Mouse (Mus musculus) naive thymus-derived CD4-positive, alpha-beta T cell, adult 2 months (primary cell): Measurements from ENCODE around the gene Gm29666.
A peak's percentile ranks its signal among the peaks of the same experiment; 100 is the strongest.

Experiments used
- DNase-seq: peaks from one replicate; pipeline ENCODE4 v3.0.0-alpha.2; 2011; ENCODE audit warnings: low read depth

The Gm29666 gene

DNA sequence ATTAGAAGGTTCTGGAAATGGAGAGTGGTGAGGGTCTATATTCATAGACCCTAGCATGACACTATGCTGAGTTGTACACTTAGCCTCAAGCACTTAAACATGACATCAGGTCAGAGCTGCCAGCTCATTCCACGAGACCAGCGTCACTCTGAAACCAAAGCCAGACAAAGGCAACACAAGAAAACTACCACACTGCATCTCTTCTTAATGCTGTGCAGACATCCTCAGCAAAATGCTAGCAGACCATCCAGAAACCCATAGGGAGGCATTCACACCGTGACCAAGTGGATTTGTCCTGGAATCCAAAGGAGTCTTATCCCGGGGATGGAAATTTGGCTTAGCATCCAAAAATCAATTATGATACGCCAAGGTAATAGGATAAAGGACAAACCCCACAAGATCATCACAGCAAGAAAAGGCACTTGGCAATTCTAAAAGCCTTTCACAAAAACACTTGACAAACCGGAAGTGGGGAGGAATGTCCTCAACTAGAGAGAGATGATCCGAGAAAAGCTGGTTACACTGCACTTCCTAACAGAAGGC is 15.9 kb downstream of the Gm29666 start:
- DNase-seq = no peak

DNA sequence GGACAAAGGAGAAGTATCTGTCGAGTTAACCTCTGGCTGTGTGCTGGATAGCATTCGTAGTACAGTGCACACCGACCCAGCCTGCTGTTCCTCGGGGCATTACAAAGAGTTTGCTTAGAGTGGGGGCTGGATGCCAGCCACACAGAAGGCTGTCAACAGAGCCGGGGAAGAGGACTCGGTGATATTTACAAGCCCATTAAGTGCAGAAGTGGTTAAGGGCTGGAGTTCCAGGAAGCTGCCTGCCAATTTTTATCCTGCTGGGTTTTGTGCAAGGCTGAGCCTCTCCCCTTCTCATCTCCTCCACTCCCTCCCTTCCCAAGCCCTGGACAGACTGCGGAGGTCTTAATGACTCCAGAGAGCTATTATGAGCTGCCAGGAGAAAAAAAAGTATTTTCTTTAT is 21.8 kb downstream of the Gm29666 start:
- no peak for DNase-seq

DNA sequence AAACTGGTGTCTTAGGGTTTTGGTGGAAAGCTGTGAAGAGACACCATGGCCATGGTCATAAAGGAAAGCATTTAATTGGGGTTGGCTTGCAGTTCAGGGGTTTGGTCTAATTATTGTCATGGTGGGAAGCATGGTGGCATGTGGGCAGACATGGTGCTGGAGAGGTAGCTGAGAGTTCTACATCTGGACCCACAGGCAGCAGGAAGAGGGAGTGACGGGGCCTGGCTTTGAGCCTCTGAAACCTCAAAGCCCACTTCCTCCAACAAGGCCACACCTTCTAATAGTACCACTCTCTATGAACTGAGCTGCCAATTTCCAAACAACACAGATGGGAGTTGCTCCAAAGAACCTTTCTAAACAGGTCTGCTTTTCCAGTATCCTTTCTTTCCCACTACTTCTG is 23.2 kb downstream of the Gm29666 start:
- peak; percentile 22 for DNase-seq

DNA sequence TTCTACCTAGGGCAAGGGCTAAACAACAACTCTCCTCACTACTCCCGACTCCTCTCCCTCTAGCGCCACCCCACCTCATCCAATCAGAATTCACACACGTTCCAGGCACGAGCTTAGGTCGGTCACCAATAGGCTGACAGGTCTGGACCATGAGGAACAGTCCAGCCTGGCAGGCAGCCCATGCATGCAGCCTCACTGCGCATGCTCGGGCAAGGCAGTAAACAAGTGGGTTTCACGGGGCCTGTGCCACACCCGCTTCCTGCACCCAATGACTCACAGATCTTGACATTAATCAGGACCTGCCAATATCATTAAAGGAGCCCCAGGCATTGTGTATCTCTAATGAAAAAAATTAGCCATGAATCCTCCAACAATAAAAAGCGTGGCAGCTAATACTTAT is 23.6 kb downstream of the Gm29666 start:
- peak; percentile 5 for DNase-seq

- DNase-seq = peak; percentile 69
Observed at GRCm38 (mm10) chr15:84891658-84892057, 28.2 kb downstream of the Gm29666 start.

- DNase-seq = no peak
Observed at GRCm38 (mm10) chr15:84891246-84891645, 28.6 kb downstream of the Gm29666 start.

GRCm38 (mm10) chr15:84888066-84888465 is 31.8 kb downstream of the Gm29666 start:
- DNase-seq = no peak

DNA sequence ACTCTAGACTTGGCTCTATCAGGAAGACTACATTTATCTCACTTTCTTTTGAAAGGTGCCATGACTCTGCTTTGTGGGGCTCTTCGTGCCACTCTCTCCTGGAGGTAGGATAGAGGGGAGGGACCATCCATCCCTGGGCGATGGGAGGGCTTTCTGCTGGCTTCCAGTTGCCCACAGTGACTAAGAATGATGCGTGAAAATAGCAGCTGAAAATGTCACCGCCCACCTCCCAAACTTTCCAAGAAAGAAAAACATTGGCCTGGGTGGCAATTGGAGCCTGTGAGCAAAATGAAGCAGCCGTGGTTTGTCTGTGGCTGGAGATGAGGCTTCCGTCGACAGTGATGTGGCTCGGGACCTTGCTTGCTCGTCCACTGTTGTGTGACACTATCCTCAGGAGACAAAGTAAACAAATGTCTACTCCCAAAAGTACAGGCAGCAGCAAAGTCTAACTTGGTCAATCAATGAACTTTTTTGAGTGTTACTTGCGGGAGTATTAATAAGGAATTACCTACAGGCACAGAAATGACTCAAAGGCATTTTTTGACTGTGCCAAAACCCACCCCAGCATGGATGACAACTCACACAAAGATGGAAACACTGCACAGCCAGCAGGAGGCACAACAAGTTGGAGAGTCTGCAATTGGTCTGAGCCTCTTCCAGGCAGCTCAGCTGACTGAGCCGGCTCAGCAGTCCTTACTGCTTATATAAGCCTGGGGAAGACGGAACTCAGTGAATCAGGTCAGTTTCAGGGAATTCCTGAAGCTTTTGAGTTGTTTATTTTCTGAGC is 42.6 kb downstream of the Gm29666 start:
- DNase-seq = no peak

DNA sequence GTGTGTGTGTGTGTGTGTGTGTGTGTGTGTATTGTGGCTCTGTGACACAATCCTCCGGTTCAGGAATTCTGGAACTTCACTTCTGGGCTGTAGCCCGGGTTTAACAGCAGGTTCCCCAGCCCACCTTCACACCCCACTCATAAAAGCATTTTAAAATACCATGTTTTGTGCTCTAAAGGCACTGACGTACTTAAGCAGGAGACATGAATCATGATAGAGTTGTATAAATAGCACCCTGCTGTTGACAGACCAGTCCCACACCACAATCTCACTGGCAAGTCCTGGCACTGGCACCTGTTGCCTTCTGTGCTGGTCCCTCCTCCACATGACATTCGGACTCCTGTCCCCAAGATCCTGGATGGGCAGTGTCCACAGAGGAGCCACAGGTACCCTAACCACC is 46.0 kb downstream of the Gm29666 start:
- no peak for DNase-seq

- DNase-seq = no peak
Observed at GRCm38 (mm10) chr15:84873079-84873478, 46.8 kb downstream of the Gm29666 start.

- DNase-seq = no peak
Observed at GRCm38 (mm10) chr15:84871802-84872201, 48.0 kb downstream of the Gm29666 start.

DNA sequence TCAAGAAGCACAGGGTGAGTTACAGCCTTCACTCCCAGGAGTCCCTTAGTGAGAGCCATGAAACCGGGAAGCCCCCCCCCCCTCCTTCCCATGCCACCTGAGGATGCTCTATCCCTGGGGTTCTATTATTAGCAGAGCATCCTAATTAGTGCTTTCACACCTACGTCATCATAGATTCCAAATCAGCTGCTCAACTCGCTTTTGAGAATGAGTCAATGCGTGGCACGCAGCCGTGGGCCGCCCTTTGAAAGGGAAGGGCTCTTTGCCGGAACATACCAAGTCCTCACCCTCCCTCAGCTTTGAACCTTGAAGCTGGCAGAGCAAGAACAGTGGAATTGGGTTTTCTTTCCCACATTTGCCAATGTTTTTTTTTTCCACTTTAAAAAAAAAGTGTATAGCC is 57.9 kb downstream of the Gm29666 start:
- no peak for DNase-seq
